Mouse (Mus musculus) ES-E14 (cell line): Measurements from ENCODE around the gene Slc25a15. TPM values are rescaled to one million over a fixed set of nuclear protein-coding genes. Genes with fewer than 3 reads are reported as not detected.
A peak's percentile ranks its signal among the peaks of the same experiment; 100 is the strongest.

Source experiments
- DNase-seq: peaks from one replicate; pipeline ENCODE4 v3.0.0-alpha.2; 2013; ENCODE audit warnings: low read depth, low spot score
- H3K27ac ChIP-seq: 2 replicates; pipeline ENCODE4 v1.5.1; 2012; ENCODE audit warnings: low read depth, mild to moderate bottlenecking, low read length, moderate library complexity, mixed read lengths; ENCODE audit not compliant: poor library complexity, insufficient read depth, severe bottlenecking
- H3K36me3 ChIP-seq: 2 replicates; pipeline ENCODE4 v1.6.1; 2012; ENCODE audit warnings: mild to moderate bottlenecking, low read length, moderate library complexity, mixed read lengths; ENCODE audit not compliant: control insufficient read depth, poor library complexity, insufficient read depth, severe bottlenecking
- H3K4me1 ChIP-seq, 2 experiments: fragments of 150-350 bp in 1 of 2; sonication (generic) in 1 of 2; 2 replicates each; pipeline ENCODE4 v1.6.1; 2012; ENCODE audit warnings: low read length in 2 of 2, mild to moderate bottlenecking in 1 of 2, mixed read lengths in 1 of 2; ENCODE audit not compliant: control insufficient read depth in 2 of 2, insufficient read depth in 2 of 2, poor library complexity in 1 of 2
- H3K4me3 ChIP-seq, 2 experiments: fragments of 150-350 bp in 1 of 2; sonication (generic) in 1 of 2; 2 replicates each; pipeline ENCODE4 v1.5.1; 2012; ENCODE audit warnings: low read length in 2 of 2, low read depth in 1 of 2, mild to moderate bottlenecking in 1 of 2, mixed read lengths in 1 of 2; ENCODE audit not compliant: insufficient read depth in 1 of 2, poor library complexity in 1 of 2, severe bottlenecking in 1 of 2
- H3K9ac ChIP-seq: 2 replicates; pipeline ENCODE4 v1.6.1; 2012; ENCODE audit warnings: low read depth, mild to moderate bottlenecking, low read length, mixed read lengths; ENCODE audit not compliant: poor library complexity, insufficient read depth, severe bottlenecking
- H3K9me3 ChIP-seq: fragments of 150-350 bp; sonication (generic); 2 replicates; pipeline ENCODE4 v1.6.1; 2012; ENCODE audit warnings: low read depth, mild to moderate bottlenecking, low read length; ENCODE audit not compliant: control insufficient read depth, insufficient read depth
- CHD2 ChIP-seq: IDR thresholded peaks from 2 replicates; pipeline ENCODE4 v1.6.1; 2014; ENCODE audit warnings: mild to moderate bottlenecking, low read depth, low read length, inconsistent platforms
- HCFC1 ChIP-seq: IDR thresholded peaks from 2 replicates; pipeline ENCODE4 v1.6.1; 2012; ENCODE audit warnings: low read length, inconsistent platforms, borderline replicate concordance; ENCODE audit not compliant: insufficient read depth
- MAFK ChIP-seq: IDR thresholded peaks from 2 replicates; pipeline ENCODE4 v1.6.1; 2014; ENCODE audit warnings: mild to moderate bottlenecking, low read depth, low read length, inconsistent platforms; ENCODE audit not compliant: insufficient read depth
- ZC3H11A ChIP-seq: IDR thresholded peaks from 2 replicates; pipeline ENCODE4 v1.6.1; 2012; ENCODE audit warnings: low read depth, mild to moderate bottlenecking, inconsistent platforms, low read length, borderline replicate concordance
- ZNF384 ChIP-seq: IDR thresholded peaks from 2 replicates; pipeline ENCODE4 v1.6.1; 2012; ENCODE audit warnings: low read depth, low read length, inconsistent platforms
- in situ Hi-C, 2 experiments: fragments of 600-800 bp; cut with MboI; formaldehyde crosslinking; loops; one replicate each; pipeline ENCODE4 v1.15.1; 2025; ENCODE audit warnings: low sequenced_read_pairs in 2 of 2, inconsistent platforms in 1 of 2; ENCODE audit not compliant: unreplicated experiment in 2 of 2
- total RNA-seq: library from RNA; depleted of rRNA; stranded (reverse); fragments of 300-350 nt; gene quantifications from 2 replicates; pipeline ENCODE4 v1.2.3, GENCODE M21; 2012; rRNA removed

Slc25a15 gene
- 18.0 and 22.1 TPM in 2 replicates for total RNA-seq

DNA sequence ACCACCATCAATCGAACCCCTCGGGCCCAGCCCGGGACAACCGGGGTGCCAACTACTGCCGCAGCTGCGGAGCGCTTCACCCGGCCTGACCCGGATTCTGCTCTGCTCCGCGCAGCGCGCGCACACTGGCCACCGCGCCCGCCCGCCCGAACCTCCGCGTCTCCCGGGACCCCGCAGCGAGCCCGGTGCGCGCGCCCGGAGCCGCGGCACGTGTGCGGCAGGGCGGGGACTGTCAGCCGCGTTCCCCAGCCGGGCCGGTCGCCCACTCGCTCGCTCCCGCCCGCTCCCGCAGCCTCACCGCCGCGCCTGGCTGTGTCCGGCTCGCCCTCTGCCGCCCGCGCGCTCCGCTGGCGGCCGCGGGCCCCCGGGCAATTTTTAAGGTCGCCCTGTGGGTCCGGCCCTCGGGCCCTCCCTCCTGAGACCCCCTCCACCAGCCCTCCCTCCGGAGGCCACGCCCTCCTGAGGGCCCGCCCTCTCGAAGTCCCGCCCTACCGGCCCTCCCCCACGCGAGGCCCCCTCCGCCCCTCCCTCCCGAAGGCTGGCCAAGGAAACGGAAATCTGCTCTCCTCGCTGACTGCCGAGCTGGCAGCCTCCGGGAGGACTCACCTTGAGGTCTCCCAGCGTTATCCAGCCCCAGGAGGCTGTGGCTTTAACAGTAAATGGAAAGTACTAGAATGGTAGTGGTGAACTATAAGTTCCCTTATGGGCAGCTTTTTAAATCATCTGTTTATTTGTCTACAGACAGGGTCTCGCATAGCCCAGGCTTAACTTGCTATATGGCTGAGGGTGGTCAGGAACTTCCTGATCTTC is at the start of gene Slc25a15:
Gene Slc25a15, minus strand, starts transcription at position 456 of the 810 bp plus-strand sequence.
- in situ Hi-C loops: no loop called here
- H3K9ac ChIP-seq: peak within 1 kb of the TSS; percentile 93
- H3K4me1 ChIP-seq: peaks cover 0 to 3% of the 10 kb centered on the region in 2 experiments; a peak in 1 of 4 replicates
- TF ChIP-seq ZC3H11A (no peak), HCFC1 (peak; percentile 9; the same call in 1 of the 2 replicates), ZNF384 (no peak), MAFK (no peak)
- peak; percentile 82 for DNase-seq
- H3K36me3 ChIP-seq: peaks cover 3% of the 10 kb centered on the region; the same call in 1 of the 2 replicates
- H3K9me3 ChIP-seq: no peaks in the 10 kb centered on the region
- peak within 1 kb of the TSS; percentile 55; the same call in 1 of the 2 replicates for H3K27ac ChIP-seq
- peak within 1 kb of the TSS; percentile 98 for H3K4me3 ChIP-seq

DNA sequence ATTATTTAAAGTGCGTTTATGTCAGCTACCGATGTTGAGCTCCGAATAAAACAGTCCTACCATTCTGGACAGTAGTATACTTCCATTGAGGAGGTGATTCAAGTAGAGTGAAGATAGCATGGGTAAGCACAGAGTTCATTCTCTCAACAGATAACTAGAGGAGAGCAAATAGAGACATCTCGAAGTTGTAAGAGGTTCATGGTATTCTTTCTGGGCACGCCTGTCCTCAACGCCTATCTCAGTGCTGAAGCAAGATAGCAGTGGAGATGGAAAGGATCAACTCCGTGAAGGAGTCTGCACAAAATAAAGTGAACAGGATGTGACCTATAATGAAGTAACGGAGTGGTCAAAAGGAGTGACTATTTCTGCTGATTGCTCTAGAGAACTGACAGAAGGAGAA is 13.6 kb upstream of the Slc25a15 start:
- Histone ChIP-seq H3K27ac (no peak overlapping the region), H3K4me1 (peaks cover 3 to 6% of the 10 kb centered on the region in 2 experiments; a peak in 3 of 4 replicates), H3K4me3 (peak overlapping the region; percentile 92 to 96), H3K36me3 (peaks cover 10% of the 10 kb centered on the region), H3K9me3 (no peaks in the 10 kb centered on the region), H3K9ac (peak overlapping the region; percentile 94; the same call in 1 of the 2 replicates)
- DNase-seq: no peak
- in situ Hi-C loops: no loop called here
- TF ChIP-seq ZC3H11A: no peak
- TF ChIP-seq MAFK: no peak
- no peak for TF ChIP-seq CHD2
- no peak for TF ChIP-seq HCFC1
- TF ChIP-seq ZNF384: no peak

DNA sequence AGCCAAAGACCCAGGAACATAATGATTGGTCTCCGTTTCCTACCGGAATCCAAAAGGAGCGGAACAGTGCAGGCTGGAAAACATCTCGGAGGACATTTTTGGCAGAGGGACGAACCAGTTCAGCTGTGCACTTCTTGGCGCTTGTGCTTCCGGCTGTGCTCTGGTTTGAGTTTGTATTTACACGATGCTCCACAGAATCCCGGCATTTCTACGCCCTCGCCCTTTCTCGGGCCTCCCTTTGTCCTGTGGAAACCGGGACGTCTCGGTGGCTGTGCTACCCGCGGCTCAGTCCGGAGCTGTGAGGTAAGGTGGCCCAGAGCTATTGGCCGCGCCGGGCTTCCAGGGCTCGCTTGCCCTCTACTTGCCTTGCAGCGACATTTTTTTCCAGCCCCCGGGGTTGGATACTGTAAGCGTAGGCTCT is 12.9 kb upstream of the Slc25a15 start, which contains the start of gene Mrps31:
Gene Mrps31, plus strand, starts transcription at position 80 of the 421 bp plus-strand sequence.
- peak; percentile 90 for DNase-seq
- Histone ChIP-seq H3K36me3 (peaks cover 5% of the 10 kb centered on the region), H3K4me1 (peaks cover 3 to 5% of the 10 kb centered on the region in 2 experiments; a peak in 3 of 4 replicates), H3K27ac (no peak within 1 kb of the TSS), H3K4me3 (peak within 1 kb of the TSS; percentile 92 to 96), H3K9me3 (no peaks in the 10 kb centered on the region), H3K9ac (peak within 1 kb of the TSS; percentile 94)
- TF ChIP-seq MAFK (no peak), ZNF384 (no peak), ZC3H11A (no peak), CHD2 (peak; percentile 77; the same call in 1 of the 2 replicates), HCFC1 (peak; percentile 92)
- in situ Hi-C loops: no loop called here

- Histone ChIP-seq H3K36me3 (peaks cover 2% of the 10 kb centered on the region; the same call in 1 of the 2 replicates), H3K9me3 (no peaks in the 10 kb centered on the region), H3K4me3 (peak overlapping the region; percentile 92 to 96), H3K4me1 (peaks cover 0 to 3% of the 10 kb centered on the region in 2 experiments; a peak in 2 of 4 replicates), H3K9ac (peak overlapping the region; percentile 78), H3K27ac (no peak overlapping the region)
- no peak for DNase-seq
- TF ChIP-seq CHD2 (no peak), ZC3H11A (no peak), MAFK (no peak), ZNF384 (no peak), HCFC1 (no peak)
- in situ Hi-C loops: no loop called here
Observed at GRCm38 (mm10) chr8:22410688-22411281, 12.4 kb upstream of the Slc25a15 start.
